Mouse (Mus musculus) heart, adult 2 months (tissue): ENCODE measurements around the gene Zfp677.

Source experiments
- CTCF ChIP-seq: fragments of 200-600 bp; IDR thresholded peaks from 2 replicates; pipeline ENCODE4 v1.8.1; 2022; ENCODE audit warnings: antibody characterized with exemption, mild to moderate bottlenecking, moderate library complexity
- POLR2A ChIP-seq: fragments of 200-500 bp; IDR thresholded peaks from 2 replicates; pipeline ENCODE4 v1.6.1; 2011; ENCODE audit warnings: mild to moderate bottlenecking, low read depth, low read length, control low read depth; ENCODE audit not compliant: insufficient read depth

GRCm38 (mm10) chr17:21383391-21384056 is at the start of gene Zfp677:
- peak; percentile 42; the same call in 1 of the 2 replicates for TF ChIP-seq POLR2A
- TF ChIP-seq CTCF = peak; percentile 70
